Mouse (Mus musculus) left cerebral cortex, adult 8-10 months (tissue): Measurements from ENCODE around the gene Actn3. TPM values are rescaled to one million over a fixed set of nuclear protein-coding genes. Genes with fewer than 3 reads are reported as not detected.

Experiments used
- DNase-seq, 2 experiments: peaks; one replicate each; pipeline ENCODE4 v3.0.0; 2022; ENCODE audit warnings: low spot score in 2 of 2
- total RNA-seq, 4 experiments: library from RNA; stranded (reverse); gene quantifications; 2 replicates each; pipeline ENCODE4 v1.2.4; 2022

Actn3 gene
- total RNA-seq, 4 experiments from 2014 or later: 1.2 to 5.7 (median 3.2) TPM

- DNase-seq: no peak
These were observed 14.7 kb downstream of the Actn3 start for GRCm38 (mm10) chr19:4863048-4863447.

- DNase-seq: peak in 1 of 2 experiments; percentile 55
These were observed 18.6 kb downstream of the Actn3 start for GRCm38 (mm10) chr19:4859081-4859480.

GRCm38 (mm10) chr19:4855951-4856350, 21.8 kb downstream of the Actn3 start:
- no peak for DNase-seq

- no peak for DNase-seq
These were observed 22.3 kb downstream of the Actn3 start for GRCm38 (mm10) chr19:4855470-4855820.

- peak; percentile 79 to 89 for DNase-seq
These were observed 22.9 kb downstream of the Actn3 start, which contains the start of gene Ctsf for GRCm38 (mm10) chr19:4854552-4855469. Gene Ctsf, plus strand, starts transcription at chr19:4855130.

GRCm38 (mm10) chr19:4850281-4850680, 27.4 kb downstream of the Actn3 start:
- no peak for DNase-seq

GRCm38 (mm10) chr19:4849800-4850199, 27.9 kb downstream of the Actn3 start:
- DNase-seq: no peak

GRCm38 (mm10) chr19:4847490-4847889, 30.2 kb downstream of the Actn3 start:
- no peak for DNase-seq

GRCm38 (mm10) chr19:4845846-4846245, 31.9 kb downstream of the Actn3 start:
- no peak for DNase-seq

GRCm38 (mm10) chr19:4842611-4843010, 35.1 kb downstream of the Actn3 start:
- DNase-seq: no peak

GRCm38 (mm10) chr19:4840848-4841247, 36.9 kb downstream of the Actn3 start:
- no peak for DNase-seq

GRCm38 (mm10) chr19:4839149-4839548, 38.6 kb downstream of the Actn3 start, which contains the start of the genes Ccs and Ccdc87:
Gene Ccs, minus strand, starts transcription at chr19:4839332.
Gene Ccdc87, plus strand, starts transcription at chr19:4839366.
- peak; percentile 82 to 96 for DNase-seq

- no peak for DNase-seq
These were observed 39.1 kb downstream of the Actn3 start for GRCm38 (mm10) chr19:4838526-4839140.

GRCm38 (mm10) chr19:4837049-4837448, 40.7 kb downstream of the Actn3 start:
- DNase-seq: no peak

- DNase-seq: no peak
These were observed 41.6 kb downstream of the Actn3 start for GRCm38 (mm10) chr19:4836096-4836495.

GRCm38 (mm10) chr19:4833977-4834376, 43.7 kb downstream of the Actn3 start:
- DNase-seq: no peak

- peak in 1 of 2 experiments; percentile 28 for DNase-seq
These were observed 48.6 kb downstream of the Actn3 start for GRCm38 (mm10) chr19:4829156-4829555.

GRCm38 (mm10) chr19:4828444-4829114, 49.1 kb downstream of the Actn3 start:
- DNase-seq: no peak

GRCm38 (mm10) chr19:4820678-4821303, 56.9 kb downstream of the Actn3 start:
- peak in 1 of 2 experiments; percentile 73 for DNase-seq

- no peak for DNase-seq
These were observed 60.4 kb downstream of the Actn3 start for GRCm38 (mm10) chr19:4817182-4817835.

GRCm38 (mm10) chr19:4813015-4813414, 64.7 kb downstream of the Actn3 start:
- no peak for DNase-seq
